Mouse (Mus musculus): Measurements from ENCODE around the gene Pced1b.

The Pced1b gene

DNA sequence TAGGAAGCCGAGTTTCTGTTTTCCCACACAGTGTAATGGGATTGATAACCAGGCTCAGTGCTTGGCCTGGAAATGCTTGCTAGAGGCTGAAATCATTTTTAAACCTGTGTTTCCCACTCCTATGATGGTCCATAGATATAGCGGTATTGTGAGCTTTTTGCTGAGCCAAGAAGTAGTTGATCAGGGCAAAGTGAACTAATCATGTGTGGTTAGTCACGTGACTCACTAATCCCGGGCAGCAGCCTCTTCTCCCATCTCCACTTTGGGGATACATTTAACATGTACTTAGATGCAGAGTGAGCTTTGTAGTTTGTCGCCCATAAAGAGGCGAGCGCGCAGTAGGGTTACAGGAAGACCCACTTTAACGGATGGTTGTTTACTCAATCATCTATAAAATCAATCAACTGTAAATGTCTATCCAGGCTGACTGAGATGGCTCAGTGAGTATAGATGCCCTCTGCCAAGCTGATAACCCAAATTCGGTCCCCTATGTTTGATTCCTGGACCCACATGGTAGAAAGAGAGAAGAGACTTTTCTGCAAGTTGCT is 38.8 kb downstream of the Pced1b start:
- no peak for DNase-seq (ENCODE audit: low read depth in 2 of 2, low spot score in 2 of 2)

DNA sequence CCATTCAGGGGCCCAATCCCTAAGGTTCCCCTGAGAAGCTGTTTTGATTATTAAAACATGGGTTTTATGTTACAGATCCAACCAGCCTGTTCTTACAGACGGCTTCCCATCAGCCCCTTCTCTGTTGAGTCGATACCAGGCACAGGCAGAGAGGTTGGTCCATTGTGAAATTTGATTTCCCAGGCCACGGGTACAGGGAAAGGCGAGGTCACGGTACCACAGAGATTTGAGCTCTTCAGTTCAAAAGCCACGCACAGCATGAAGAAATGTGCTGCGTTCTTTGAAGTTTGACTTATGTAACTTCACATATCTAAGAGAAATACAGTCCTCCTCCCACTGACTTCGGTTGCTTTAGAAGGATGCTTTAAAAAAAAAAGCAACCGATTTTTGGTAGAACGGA is 39.8 kb downstream of the Pced1b start:
- DNase-seq (ENCODE audit: low read depth in 2 of 2, low spot score in 2 of 2): peak in 1 of 2 experiments; percentile 9

DNA sequence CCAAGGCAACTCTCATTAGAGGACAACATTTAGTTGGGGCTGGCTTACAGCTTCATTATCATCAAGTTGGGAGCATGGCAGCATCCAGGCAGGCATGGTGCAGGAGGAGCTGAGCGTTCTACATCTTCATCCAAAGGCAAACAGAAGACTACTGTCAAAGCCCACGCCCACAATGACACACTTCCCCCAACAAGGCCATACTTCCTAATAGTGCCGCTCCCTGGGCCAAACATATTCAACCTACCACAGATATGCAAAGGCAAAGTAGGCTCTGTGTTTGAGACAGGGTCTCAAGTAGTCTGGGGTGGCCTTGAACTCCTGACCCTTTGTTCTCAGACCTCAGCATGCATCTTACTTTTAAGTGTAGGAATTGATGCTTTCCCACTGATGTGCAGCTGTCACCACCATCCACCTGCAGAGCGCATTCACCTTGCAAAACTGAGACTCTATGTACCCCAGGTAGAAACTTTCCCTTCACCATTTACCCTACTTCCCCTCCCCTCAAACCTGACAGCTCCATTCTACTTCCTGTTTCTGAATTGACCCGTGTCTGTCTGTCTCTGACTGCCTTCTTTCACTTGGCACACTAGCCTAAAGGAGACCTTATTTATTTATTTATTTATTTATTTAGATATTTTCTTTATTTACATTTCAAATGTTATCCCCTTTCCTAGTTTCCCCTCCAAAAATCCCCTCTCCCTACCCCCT is 40.7 kb downstream of the Pced1b start:
- no peak for DNase-seq (ENCODE audit: low read depth in 2 of 2, low spot score in 2 of 2)

DNA sequence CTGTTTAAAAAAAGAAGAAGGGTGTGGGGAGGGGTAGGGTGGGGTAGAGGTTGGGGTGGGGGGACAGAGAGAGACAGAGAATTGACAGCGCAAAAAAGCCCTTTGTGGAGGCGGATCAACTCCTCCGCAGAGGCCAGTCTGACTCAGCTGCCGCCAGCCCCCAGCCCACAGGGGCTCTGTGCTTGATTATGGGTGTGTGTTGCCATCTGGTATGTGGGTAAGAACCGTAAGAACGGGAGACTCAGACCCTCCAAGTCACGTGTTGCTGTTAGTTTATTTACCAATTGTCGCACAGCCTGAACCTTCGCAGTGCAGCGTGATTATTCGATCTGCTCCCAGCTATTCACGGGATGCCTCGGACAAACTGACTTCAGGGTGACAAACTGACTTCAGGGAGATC is 41.8 kb downstream of the Pced1b start:
- no peak for DNase-seq (ENCODE audit: low read depth in 2 of 2, low spot score in 2 of 2)

DNA sequence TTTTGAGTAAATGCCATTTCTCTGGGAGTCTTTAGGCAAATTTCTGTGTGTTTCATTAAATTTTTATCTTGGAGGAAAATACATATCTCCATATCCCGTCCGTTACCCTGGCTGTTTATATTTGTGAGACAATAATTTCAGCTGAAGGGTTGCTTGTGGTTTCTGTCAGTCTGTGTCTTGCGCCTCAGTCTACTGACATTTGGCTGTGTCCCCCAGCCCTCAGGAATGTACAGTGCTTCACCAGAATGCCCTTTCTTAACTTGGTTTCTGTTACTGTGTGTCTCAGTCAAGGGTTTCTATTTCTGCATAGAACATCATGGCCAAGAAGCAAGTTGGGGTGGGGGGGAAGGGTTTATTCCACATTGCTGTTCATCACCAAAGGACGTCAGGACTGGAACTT is 42.3 kb downstream of the Pced1b start:
- no peak for DNase-seq (ENCODE audit: low read depth in 2 of 2, low spot score in 2 of 2)

DNA sequence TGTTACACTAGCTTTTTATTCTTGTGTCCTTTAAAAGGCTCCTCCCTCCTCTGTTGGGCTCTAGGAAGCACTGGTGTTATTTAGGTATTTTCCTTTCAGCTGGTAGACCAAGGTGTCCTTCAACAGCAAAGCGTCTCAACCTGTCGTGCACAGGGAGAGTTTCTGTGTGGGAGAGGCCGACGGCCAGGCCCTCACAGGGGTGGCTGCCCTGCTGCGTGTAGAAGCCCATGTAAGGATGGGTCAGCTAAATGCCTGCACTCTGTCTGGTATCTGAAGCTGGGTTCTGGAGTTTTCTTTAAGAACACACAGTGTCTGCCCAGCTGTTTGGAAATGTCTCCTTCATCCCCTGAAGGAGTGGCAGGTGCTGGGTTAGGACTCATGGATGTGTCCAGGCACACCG is 43.4 kb downstream of the Pced1b start:
- DNase-seq (ENCODE audit: low read depth in 2 of 2, low spot score in 2 of 2): no peak

DNA sequence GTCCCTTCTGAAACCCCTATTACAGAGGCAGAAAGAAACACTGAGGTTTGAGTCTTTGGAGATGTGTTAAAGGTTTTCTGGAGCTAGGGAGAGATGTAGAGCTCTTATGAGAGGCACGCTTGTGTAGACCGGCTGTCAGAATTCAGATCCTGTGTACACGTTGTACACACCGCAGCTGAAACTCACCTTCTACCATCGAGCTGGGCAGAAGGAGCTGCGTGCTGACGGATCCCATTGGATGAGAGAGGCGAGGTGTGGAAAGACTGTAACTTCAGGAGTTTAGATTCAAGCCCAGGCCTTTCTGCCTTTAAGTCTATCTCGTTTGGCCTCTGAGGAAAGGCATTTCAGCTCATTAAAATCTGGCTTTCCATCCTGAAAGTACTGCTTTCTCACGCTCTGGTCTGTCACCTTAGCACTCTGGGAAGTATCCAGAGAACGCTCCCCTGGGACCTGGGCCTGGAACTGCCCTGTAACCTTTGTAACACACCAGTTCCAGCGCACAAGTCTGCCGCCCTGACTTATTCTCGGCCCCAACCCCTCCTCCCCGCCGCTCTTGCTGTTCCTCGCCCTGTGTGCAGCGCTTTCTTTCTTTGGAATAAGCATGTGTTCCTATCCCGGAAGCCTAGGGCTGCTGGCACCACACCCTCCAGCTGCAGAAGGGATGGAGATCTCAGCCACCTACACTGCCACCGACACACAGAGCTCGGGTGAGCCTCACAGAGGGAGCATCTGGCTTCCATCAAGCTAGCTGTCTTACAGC is 44.6 kb downstream of the Pced1b start:
- DNase-seq (ENCODE audit: low read depth in 2 of 2, low spot score in 2 of 2): no peak

DNA sequence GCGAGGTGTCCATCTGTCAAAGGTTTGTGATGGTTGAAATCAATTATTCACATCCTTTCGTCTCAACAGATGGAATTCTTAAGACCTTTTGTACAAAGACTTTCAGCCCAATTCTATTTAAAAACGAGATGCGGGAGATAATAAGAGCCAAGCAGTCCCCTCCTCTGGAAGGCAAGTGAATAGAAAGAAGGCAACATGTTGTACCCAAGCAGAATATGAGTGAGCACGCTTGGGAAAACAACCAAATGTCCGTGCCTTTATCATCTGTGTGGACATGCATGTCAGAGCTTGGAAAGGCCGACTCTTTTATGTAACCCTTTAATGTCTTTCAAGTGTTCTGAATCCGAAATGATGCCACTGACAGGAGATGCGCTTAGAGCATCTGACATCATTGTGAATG is 61.0 kb downstream of the Pced1b start:
- DNase-seq (ENCODE audit: low read depth in 2 of 2, low spot score in 2 of 2): no peak

DNA sequence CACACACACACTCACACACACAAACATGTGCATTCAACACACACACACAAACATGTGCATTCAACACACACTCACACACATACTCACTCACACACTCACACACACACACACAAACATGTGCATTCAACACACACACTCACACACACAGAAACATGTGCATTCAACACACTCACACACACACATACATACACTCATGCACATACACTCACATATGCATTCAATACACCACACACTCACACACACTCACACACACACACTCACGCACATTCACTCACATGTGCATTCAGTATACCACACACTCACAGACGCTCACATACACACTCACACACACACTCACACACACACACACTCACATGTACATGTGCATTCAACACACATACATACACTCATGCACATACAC is 62.6 kb downstream of the Pced1b start:
- DNase-seq (ENCODE audit: low read depth in 2 of 2, low spot score in 2 of 2): no peak

DNA sequence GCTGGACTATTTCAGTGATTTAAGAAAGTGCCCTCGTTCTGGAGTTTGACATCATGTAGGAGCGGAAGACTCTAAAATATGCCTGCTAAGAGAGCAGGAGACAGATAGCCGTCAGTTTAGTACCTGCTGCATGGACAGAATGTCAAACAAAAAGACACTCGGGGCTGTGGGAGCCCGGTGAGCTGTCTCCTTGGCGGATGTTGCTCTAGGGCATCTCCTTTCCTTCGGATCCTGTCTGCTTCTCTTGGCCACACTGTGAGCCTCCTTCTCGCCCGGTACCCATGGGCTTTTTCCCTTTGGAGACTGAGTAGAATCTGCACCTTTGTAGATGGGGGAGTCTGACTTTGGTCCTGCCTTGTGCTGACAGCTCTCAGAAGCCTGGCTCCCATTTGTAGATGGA is 63.3 kb downstream of the Pced1b start:
- no peak for DNase-seq (ENCODE audit: low read depth in 2 of 2, low spot score in 2 of 2)

DNA sequence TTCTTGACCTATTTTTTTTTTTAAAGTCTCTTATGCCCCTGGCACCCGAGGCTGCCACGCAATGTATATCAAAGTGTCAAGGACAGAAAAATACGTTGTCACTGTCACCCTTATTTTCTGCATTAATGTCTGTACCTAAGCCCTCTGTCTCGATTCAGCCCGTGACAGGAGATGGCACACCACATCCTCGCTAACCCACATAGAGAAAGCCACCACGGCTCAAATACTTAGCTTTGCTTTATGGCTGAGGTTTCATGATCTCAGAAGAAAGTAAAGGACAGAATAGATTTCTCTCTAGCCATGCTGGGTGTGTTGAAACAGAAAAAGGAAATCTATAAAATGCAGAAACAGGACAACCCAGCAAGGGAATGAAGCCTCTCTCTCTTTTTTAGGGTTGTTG is 64.3 kb downstream of the Pced1b start:
- DNase-seq (ENCODE audit: low read depth in 2 of 2, low spot score in 2 of 2): peak; percentile 33 to 54

DNA sequence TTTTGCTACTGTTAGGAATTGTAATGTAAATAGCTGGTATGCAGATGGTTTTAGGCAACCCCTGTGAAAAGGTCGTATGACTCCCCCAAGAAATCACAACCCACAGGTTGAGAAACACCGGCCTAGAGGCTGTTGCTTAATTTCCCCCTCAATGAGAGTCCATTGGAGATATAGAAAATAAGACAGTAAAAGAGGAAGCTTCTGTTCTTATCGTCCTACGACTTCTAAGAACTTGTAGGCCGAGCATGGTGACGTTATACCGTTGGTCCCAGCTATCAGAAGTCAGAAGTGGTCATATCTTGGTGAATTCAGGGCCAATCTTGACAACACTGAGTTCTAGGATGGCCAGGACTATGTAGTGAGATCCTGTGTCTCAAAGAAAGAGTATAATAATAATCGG is 65.0 kb downstream of the Pced1b start:
- no peak for DNase-seq (ENCODE audit: low read depth in 2 of 2, low spot score in 2 of 2)

DNA sequence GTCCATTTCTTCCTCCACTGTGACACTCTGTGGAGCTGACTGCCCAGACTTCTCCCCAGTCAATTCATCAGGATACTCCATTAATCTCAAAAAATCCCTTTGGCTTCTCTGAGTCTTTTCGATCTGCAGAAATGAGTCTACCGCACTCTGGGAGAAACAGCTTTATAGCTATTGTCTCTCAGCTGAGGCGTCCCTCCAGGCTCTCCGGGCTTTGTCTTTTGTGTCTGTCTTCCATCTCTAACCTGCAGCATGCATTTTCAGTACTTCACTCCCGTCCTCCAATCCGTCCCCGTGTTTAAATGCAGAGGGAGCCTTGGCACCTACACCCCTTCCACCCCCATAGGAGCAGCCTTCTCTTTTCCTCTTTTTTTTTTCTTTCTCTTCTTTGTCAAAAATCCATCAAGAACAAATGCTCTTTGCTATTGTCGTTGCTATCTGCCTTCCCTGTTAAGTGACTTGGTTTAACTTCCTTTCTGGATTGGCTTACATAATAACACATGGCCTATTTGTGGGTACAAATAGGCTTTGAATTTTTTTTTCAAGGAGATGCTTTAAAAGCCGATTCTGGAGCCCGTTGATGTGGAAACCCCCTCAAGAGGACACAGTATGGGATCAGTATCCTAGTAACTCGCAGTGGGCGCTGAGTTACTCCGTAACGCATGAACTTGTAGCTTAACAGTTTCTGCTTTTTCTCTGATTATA is 68.0 kb downstream of the Pced1b start:
- DNase-seq (ENCODE audit: low read depth in 2 of 2, low spot score in 2 of 2): no peak

DNA sequence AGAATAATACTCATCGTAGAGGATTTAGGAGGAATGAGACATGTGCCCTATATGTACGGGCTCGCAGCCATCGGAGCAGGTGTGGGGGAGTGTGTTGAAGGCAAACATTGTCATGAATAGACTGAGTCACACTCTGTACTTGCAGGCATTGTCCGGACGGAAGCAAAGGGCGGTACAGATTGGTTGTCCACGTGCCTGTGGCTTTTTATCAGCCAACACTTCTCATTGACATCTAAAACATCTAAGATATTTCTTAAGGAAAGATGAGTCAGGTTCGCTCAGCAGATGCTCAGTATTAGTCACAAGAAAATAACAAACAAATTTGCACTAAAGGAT is 68.5 kb downstream of the Pced1b start:
- no peak for DNase-seq (ENCODE audit: low read depth in 2 of 2, low spot score in 2 of 2)

DNA sequence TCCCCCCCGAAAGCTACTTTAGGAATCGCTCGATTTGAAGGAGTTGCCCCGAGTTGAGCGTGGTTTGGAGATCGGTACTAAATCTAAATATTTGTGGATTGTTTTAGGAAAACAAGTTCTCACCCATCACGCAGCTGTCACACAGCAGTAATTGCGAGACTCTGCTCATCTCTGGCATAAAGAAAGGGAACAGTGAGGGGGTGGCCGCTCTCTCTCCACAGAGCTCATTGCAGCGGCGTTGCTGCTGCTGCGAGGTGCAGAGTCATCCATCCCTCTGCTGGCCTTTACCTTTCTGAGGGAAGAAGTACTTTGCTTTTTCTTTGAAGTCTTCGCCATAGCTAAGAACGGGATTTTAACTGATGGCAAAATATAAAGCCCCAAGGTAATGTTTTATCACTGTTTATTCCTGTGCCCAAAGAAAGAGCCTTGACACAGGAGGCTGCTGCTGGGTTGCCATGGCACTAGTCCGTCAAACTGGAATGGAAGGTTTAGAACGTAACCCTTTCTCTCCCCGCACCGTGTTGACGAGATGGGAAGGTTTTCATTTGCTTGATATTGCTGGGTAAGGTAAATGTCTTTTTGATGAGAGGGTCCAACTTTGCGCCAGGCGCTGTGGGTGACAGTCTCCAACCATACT is 71.6 kb downstream of the Pced1b start:
- DNase-seq (ENCODE audit: low read depth in 2 of 2, low spot score in 2 of 2): no peak

DNA sequence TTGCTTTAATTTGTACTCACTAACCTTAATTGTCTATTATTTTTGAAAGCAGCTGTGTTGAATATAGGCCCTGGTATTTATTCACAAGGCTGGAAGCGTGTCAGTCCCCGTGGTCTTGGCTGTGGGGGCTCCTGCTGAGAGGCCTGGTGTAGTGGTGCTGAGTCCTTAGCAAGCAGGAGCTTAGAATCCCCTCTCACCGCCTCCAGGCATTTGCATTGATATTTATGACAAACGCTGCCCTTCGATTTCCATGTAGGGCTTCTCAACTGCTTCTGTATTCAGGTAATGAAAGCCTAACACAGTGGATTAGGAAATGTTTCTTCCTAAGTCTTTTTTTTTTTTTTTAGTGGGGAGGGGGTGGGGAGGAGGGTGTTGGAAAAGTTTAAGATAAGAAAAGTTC is 75.9 kb downstream of the Pced1b start:
- DNase-seq (ENCODE audit: low read depth in 2 of 2, low spot score in 2 of 2): no peak

DNA sequence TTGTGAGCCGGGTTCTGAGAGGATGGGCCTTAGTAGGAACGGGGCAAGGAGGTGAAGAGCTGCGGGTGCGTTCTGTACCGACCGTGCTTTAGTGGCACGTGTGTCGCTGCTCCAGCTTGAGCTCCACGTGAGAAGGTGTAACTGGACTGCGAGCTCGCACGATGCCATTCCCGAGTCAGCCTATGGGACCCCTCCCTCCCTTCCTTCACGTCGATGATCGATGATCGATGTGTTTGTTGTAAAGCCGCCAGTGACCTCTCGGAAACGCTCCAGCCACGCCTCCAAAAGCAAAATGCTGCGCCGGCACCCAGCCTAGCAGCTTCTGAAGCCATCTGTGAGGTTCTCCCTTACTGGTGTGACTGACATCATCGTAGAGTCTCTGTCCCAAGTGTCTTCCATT is 76.6 kb downstream of the Pced1b start:
- no peak for DNase-seq (ENCODE audit: low read depth in 2 of 2, low spot score in 2 of 2)

DNA sequence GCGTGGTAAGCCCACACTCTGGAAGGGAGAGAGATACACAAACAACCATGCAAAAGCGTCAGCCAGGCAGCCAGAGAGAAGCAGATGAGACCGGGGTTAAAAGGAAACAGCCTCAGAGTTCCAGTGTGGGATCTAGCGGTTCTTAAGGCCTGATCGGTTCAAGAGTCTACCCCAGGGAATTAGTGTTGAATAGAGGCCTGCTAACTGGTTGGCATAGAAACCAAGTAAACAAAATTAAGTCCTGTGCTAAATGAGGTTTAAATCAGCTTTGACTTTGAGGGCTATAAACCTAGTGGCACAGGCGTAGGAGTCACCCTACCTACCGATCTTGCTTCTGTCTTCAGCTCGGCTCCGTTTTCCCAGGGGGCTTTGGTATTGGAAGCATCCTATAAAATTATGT is 77.4 kb downstream of the Pced1b start:
- DNase-seq (ENCODE audit: low read depth in 2 of 2, low spot score in 2 of 2): no peak

DNA sequence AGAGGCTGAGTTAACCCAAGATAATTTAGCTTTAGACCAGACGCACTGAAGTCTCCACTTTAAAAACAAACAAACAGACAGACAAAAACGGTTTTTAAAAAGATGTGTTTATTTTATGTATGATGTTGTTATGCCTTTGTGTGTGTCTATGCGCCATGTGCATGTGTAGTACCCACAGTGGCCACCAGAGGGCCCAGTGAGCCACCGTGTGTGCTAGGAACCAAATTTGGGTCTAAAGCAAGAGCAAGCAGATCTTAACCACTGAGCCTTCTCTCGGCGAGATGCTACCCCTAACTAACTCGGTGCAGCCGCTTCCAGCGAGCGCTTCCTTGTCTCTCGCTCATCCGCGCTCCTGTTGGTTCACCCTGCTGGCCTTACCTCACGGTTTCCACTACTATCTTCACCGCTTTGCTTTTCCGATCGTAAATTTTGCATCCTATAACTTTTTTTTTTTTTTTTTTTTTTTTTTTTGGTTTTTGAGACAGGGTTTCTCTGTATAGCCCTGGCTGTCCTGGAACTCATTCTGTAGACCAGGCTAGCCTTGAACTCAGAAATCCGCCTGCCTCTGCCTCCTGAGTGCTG is 80.7 kb downstream of the Pced1b start:
- DNase-seq (ENCODE audit: low read depth in 2 of 2, low spot score in 2 of 2): peak; percentile 81 to 83

DNA sequence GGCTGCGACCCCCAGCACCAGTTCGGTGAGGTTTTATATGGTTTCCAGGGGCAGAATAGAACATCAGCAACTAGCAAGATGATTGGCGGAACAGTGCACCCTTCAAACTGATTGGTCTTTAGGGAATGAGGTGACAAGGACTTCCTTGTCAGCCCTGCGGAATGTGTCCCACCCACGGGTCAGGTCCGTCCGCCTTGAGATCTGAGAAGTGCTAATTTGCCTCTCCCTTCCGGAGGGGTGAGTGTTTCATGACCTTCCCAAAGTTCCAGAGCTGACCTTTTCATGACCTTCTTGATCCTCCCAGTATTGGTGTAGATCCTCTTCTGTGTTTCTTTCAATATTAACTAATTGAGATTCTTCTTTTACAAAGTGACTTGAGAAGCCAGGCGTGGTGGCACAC is 85.7 kb downstream of the Pced1b start:
- DNase-seq (ENCODE audit: low read depth in 2 of 2, low spot score in 2 of 2): no peak

DNA sequence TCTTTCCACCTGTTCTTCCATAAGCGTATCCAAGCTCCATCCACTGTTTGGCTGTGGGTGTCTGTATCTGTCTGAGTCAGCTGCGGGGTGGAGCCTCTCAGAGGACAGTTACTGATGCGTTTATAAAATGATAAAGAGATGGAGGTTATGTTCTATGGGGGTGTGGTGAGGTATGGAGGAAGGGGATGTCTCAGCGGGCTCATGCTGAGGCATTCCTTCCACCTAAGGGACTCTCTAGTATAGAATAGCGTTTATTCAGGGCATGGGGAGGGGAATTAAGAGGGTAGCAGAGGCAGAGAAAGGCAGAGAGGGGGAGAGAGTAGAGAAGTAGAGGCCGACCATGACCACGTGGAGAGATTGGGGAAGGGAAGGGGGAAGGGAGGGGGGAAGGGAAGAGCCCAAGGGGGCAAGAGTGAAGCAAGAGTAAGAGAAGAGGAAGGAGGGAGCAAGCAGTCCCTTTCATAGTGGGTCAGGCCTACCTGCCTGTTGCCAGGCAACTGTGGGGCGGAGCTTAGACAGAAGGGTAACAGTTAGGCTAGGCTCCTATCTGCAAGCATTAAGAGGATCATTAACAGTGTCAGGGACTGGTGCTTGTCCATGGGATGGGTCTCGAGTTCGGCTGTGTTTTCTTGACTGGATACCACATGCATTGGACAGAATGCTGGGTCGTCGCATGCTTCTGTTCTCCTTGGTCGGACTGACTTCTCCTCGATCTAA is 90.9 kb downstream of the Pced1b start:
- no peak for DNase-seq (ENCODE audit: low read depth in 2 of 2, low spot score in 2 of 2)

Measured in CD8-positive naive resting alpha-beta T cell, adult 2 months (primary cell).